Mouse (Mus musculus) brain, embryonic 14.5 days (tissue): ENCODE measurements at regions not wholly inside any gene's neighbourhood (a gene's known extent, or its start where the extent isn't known, plus 50 kb on each side); places are given as distances from the start of the nearest gene placed in this dataset.

Experiments
- CTCF ChIP-seq: fragments of 200-500 bp; IDR thresholded peaks from 2 replicates; pipeline ENCODE4 v1.5.1; 2012; ENCODE audit warnings: inconsistent platforms, mild to moderate bottlenecking, moderate library complexity, borderline replicate concordance; ENCODE audit not compliant: insufficient read depth, insufficient read length; ENCODE audit errors: extremely low read depth
- POLR2A ChIP-seq: fragments of 200-500 bp; IDR thresholded peaks from 2 replicates; pipeline ENCODE4 v1.6.1; 2012; ENCODE audit warnings: mild to moderate bottlenecking, inconsistent platforms, borderline replicate concordance; ENCODE audit not compliant: poor library complexity, insufficient read depth, insufficient read length, severe bottlenecking; ENCODE audit errors: extremely low read depth

DNA sequence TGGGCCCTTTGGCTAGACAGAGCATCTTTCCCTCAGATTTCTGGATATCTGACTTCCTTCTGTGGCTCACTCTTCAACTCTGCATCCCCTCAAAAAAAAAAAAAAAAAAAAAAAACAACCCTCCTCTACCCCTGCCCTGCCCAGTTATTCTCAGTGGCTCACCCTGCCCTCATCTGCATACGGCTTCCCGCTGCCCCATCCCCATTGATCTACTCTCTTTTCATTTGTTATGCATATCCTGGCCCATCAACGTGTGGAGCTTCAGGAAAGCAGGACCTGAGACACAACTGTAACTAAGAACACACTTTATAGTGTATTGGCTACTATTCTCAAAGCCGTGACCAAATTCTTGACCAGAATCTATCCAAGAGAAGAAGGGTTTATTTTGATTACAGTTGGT lies 161.5 kb downstream of the Unc5cl start:
- TF ChIP-seq POLR2A: no peak
- TF ChIP-seq CTCF: no peak
